Mouse (Mus musculus) embryonic fibroblast, embryonic 13.5 days (primary cell): Measurements from ENCODE around the gene Ovch2.

Experiments
- CTCF ChIP-seq: IDR thresholded peaks from 2 replicates; pipeline ENCODE4 v1.5.1; 2011; ENCODE audit warnings: mild to moderate bottlenecking, control low read depth, low read length, moderate library complexity, borderline replicate concordance; ENCODE audit not compliant: insufficient read depth
- POLR2A ChIP-seq: IDR thresholded peaks from 2 replicates; pipeline ENCODE4 v1.6.1; 2011; ENCODE audit warnings: low read depth, mild to moderate bottlenecking, control low read depth, low read length, moderate library complexity

DNA sequence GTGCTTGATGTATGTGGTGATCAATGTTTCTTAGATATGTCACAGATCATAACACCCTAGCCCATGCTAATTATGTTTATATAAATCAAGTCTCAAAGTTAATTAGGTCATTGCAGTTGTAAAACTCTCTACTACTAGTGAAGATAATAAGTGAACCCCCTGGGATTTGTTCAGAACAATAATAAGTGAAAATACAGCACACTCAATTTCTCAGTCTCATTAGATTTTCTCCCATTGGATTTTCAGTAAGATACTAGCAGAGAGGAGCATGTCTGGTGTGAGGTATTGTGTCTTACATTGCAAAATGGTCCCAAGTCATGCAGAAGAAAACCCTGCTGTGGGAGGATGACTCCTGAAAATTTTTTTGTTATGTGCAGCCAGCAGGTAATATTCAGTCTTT, 11.0 kb upstream of the Ovch2 start, which contains the start of gene Olfr467:
- TF ChIP-seq POLR2A: no peak
- no peak for TF ChIP-seq CTCF
